Mouse (Mus musculus): ENCODE measurements around the gene Fzd1. TPM values are rescaled to one million over a fixed set of nuclear protein-coding genes. Genes with fewer than 3 reads are reported as not detected.

Fzd1 gene
- polyA plus RNA-seq, 1 experiment from 2014 or later: 41.6 TPM

DNA sequence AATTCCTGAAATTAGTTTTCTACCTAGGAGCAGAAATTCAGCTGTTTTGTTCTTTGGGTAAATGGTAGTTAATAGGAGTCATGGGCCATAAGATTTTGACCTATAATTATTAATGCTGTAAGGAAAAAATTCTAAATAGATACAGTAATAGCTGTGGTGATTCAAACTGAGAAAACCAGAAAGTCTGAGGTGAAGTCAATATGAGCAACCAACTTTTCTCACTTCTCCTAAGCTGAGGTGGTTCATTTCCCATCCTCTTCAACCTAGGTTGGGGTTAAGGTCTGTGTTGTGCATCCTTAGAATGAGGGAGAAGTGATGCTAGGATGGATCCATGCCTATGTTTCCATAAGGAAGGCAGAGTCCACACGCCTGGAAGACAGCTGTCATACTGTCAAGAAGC, 12.8 kb upstream of the Fzd1 start:
- H3K27me3 ChIP-seq: no peaks in the 10 kb centered on the region
- no peak overlapping the region for H3K27ac ChIP-seq
- 88% methylated on average over 1 of the region's 1 CpGs for WGBS
- no peaks in the 10 kb centered on the region for H3K4me1 ChIP-seq
- no peak overlapping the region for H3K4me3 ChIP-seq (replicated peaks)
- no peak overlapping the region for H3K4me2 ChIP-seq
- no peaks in the 10 kb centered on the region for H3K36me3 ChIP-seq
- no peaks in the 10 kb centered on the region for H3K9me3 ChIP-seq (replicated peaks)
- no peak overlapping the region for H3K9ac ChIP-seq
- ATAC-seq (replicated peaks; ENCODE audit: low FRiP score): no peak

DNA sequence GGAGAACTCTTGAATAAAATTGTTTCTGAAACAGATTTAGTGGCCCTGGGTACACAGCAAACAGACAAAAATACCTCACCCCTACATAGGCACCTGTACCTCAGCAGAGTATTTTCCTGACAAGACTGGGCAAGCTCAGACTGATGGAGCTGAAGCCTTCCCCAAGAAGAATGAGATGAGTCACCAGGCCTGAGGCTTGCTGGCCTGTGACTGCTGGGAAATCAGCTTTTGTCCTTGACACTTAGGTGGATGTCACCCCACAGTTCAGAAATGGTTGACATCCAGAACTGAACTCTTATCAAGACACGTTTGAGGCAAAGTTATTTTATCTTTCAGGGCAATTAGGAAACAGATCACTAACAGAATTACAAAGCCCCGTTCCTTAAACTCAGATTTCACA, 10.1 kb upstream of the Fzd1 start:
- no peaks in the 10 kb centered on the region for H3K36me3 ChIP-seq
- H3K4me2 ChIP-seq: no peak overlapping the region
- H3K27ac ChIP-seq: no peak overlapping the region
- H3K9me3 ChIP-seq (replicated peaks): no peaks in the 10 kb centered on the region
- no peaks in the 10 kb centered on the region for H3K4me1 ChIP-seq
- WGBS: 63% methylated on average over 2 of the region's 2 CpGs
- no peak overlapping the region for H3K9ac ChIP-seq
- H3K4me3 ChIP-seq (replicated peaks): no peak overlapping the region
- ATAC-seq (replicated peaks; ENCODE audit: low FRiP score): no peak
- H3K27me3 ChIP-seq: no peaks in the 10 kb centered on the region

DNA sequence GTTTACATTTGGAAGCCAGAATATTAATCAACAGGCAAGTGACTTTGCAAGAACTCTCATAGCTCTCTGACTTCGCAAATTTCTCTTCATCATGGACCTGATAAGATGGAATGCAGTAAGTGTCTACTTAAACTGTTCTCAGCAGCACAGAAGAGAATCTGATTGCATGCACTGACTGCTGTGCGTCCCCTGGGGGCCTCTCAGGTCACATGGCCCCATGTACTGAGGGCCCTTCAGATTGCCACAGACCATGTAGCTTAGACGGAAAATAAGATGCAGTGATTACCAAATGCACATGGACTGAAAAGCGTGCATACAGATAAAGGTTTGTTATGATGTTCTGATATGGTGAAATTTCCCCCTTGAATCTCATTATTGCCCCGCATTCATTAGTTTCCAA, 8.9 kb upstream of the Fzd1 start:
- Histone ChIP-seq H3K9me3 (replicated peaks) (no peaks in the 10 kb centered on the region), H3K4me2 (no peak overlapping the region), H3K4me3 (replicated peaks) (no peak overlapping the region), H3K4me1 (no peaks in the 10 kb centered on the region), H3K9ac (no peak overlapping the region), H3K36me3 (no peaks in the 10 kb centered on the region), H3K27ac (no peak overlapping the region), H3K27me3 (no peaks in the 10 kb centered on the region)
- ATAC-seq (replicated peaks; ENCODE audit: low FRiP score): no peak
- WGBS: 79% methylated on average over 5 of the region's 5 CpGs

DNA sequence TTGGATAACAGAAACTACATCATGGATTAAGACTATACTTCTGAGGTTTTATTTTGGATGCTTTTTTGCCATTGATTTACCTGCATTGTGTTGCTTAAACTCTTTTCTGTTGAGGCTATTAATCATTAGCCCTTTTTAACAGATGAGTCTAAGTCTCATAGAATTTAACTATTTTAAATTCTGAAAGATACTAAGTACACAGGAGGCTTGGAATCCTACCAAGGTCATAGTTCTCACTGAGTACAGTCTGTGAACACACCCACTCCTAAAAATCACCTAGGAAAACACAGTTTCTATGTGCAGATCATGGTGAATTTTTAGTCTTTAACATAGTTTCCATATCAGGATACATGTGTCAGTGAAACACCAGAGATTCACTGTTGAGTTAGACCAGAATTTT, 4.1 kb upstream of the Fzd1 start:
- H3K27me3 ChIP-seq: no peaks in the 10 kb centered on the region; the same call in 1 of the 2 replicates
- ATAC-seq (replicated peaks; ENCODE audit: low FRiP score): no peak

DNA sequence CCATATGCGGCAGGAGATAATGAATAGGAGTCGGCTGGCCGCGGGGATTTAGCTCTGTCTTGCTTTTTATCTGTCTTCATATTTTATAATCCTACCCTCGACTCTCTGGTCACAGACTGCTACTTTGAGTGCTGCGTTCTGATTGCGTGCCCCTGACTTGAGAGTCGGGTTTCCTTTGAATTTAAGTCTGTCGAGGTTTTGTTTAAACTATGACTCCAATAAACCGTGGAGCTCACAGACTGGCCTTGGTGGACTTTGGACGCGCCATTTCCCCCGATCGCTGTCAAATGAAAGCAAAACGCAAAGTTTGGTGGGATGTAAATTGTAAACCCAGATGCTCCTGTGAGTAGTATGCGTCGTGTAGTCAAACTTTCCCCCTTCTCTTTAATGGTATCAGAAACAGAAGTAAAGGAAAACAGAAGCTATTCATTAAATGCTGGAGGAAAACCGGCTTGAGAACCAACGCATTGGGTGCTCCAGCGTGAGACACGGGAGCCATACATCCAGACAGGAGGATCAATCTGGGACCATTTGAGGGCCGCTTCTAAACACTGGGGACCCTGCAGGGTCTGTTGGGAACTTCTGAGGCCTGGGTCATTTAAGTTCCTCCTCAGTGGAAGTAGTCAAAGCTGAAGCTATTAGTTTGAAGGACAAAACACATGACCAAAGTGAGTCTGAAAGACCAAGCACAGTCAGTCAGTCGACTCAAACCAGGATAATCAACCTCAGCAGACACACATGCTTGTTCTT, 671 bp upstream of the Fzd1 start:
- Histone ChIP-seq H3K9ac (peak overlapping the region; percentile 49), H3K9me3 (replicated peaks) (no peaks in the 10 kb centered on the region), H3K4me1 (peaks cover 31% of the 10 kb centered on the region), H3K4me2 (peak overlapping the region; percentile 94), H3K27me3 (peaks cover 9% of the 10 kb centered on the region), H3K4me3 (replicated peaks) (peak overlapping the region; percentile 66), H3K27ac (peak overlapping the region; percentile 97), H3K36me3 (no peaks in the 10 kb centered on the region)
- WGBS: 2% methylated on average over 23 of the region's 23 CpGs
- peak; percentile 15 for ATAC-seq (replicated peaks; ENCODE audit: low FRiP score)

More for the DNA sequence above, 4.1 kb upstream of the Fzd1 start:
- Histone ChIP-seq H3K27ac (no peak overlapping the region), H3K4me2 (no peak overlapping the region), H3K36me3 (no peaks in the 10 kb centered on the region), H3K4me1 (peaks cover 7% of the 10 kb centered on the region; the same call in 1 of the 2 replicates), H3K4me3 (replicated peaks) (no peak overlapping the region), H3K9ac (no peak overlapping the region), H3K9me3 (replicated peaks) (no peaks in the 10 kb centered on the region)

DNA sequence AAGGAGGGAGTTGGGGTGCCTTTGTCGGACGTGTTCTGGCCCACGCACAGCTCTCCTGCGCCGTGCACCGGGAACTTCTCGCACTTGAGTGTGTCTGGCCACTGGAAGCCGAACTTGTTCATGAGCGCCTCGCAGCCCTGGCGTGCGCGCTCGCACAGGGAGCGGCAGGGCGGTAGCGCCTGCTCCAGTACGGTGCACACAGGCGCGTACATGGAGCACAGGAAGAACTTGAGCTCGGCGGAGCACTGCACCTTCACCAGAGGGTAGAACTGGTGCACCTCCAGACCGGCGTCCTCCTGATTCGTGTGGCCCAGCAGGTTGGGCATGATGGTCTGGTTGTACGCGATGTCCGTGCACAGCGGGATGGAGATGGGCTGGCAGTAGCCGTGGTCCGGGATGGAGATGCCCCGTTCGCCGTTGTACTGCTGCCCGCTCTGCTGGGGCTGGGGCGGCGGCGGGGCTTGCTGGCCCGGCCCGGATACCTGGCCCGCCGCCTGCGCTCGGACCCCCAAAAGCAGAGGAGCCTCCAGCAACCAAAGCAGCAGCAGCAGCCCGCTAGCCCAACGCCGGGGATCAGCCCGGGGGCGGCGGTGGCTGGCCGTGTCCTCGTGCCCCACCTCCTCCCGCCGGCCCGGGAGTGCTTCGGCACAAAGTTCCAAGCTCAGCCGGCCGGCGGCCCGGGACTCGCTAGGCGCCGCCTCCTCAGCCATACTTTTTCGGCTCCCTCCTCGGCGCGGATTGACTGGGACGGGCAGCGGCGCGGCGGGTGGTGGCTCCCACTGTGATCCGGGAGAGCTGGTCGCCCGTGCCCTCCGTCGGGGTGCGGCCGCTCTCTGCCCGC, 744 bp downstream of the Fzd1 start:
- Histone ChIP-seq H3K9me3 (replicated peaks) (no peaks in the 10 kb centered on the region), H3K4me1 (peaks cover 31% of the 10 kb centered on the region), H3K4me3 (replicated peaks) (peak overlapping the region; percentile 66), H3K27ac (peak overlapping the region; percentile 97), H3K36me3 (peaks cover 2% of the 10 kb centered on the region; the same call in 1 of the 2 replicates), H3K27me3 (peaks cover 9% of the 10 kb centered on the region), H3K4me2 (peak overlapping the region; percentile 94), H3K9ac (peak overlapping the region; percentile 73)
- ATAC-seq (replicated peaks; ENCODE audit: low FRiP score): peak; percentile 61
- under 1% methylated on average over 80 of the region's 80 CpGs for WGBS

DNA sequence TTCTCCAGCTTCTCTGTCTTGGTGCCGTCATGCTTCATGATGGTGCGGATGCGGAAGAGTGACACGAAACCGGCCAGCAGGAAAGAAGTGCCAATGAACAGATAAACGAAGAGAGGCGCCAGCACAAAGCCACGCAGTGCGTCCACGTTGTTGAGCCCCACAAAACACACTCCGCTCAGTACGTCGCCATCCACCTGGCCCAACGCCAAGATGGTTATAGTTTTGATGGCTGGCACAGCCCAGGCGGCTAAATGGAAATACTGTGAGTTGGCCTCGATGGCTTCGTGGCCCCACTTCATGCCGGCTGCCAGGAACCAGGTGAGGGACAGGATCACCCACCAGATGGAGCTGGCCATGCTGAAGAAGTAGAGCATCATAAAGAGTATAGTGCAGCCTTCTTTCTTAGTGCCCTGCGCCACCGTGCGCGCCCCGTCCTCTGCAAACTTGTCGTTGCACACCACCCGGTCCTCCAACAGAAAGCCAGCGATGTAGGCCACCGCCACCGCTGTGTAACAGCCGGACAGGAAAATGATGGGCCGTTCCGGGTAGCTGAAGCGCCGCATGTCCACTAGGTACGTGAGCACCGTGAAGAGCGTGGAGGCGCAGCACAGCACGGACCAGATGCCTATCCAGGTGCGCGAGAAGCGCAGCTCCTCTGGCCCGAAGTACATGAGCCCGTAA, 1.7 kb downstream of the Fzd1 start:
- WGBS: 2% methylated on average over 43 of the region's 43 CpGs
- Histone ChIP-seq H3K4me3 (replicated peaks) (peak overlapping the region; percentile 66), H3K27ac (peak overlapping the region; percentile 97), H3K36me3 (peaks cover 4% of the 10 kb centered on the region; the same call in 1 of the 2 replicates), H3K4me1 (peaks cover 31% of the 10 kb centered on the region), H3K27me3 (peaks cover 9% of the 10 kb centered on the region), H3K9me3 (replicated peaks) (no peaks in the 10 kb centered on the region), H3K9ac (peak overlapping the region; percentile 73), H3K4me2 (peak overlapping the region; percentile 94)
- peak; percentile 3; the same call in 1 of the 2 replicates for ATAC-seq (replicated peaks; ENCODE audit: low FRiP score)

DNA sequence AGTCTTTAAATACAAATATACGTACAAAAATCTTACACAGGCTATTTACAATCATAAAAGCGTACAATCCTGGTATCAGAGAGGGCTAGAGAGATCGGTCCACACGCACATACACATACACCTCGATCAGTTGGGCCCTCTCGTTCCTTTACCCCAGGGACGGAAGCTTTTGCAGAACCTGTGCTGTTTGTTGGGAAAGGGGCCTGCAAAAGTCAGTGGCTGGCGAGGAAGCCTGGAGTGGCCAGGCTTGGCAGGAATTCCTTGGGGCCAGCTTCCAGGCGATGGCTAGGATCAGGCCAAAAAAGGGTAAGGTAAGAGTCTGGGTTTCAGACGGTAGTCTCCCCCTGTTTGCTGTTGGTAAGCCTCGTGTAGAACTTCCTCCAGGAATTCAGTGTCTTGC, 2.5 kb downstream of the Fzd1 start:
- peaks cover 9% of the 10 kb centered on the region for H3K27me3 ChIP-seq
- 30% methylated on average over 11 of the region's 11 CpGs for WGBS
- peak overlapping the region; percentile 73 for H3K9ac ChIP-seq
- peaks cover 31% of the 10 kb centered on the region for H3K4me1 ChIP-seq
- H3K27ac ChIP-seq: peak overlapping the region; percentile 34
- no peaks in the 10 kb centered on the region for H3K9me3 ChIP-seq (replicated peaks)
- peak overlapping the region; percentile 94 for H3K4me2 ChIP-seq
- peak overlapping the region; percentile 66 for H3K4me3 ChIP-seq (replicated peaks)
- H3K36me3 ChIP-seq: peaks cover 4% of the 10 kb centered on the region; the same call in 1 of the 2 replicates
- ATAC-seq (replicated peaks; ENCODE audit: low FRiP score): no peak

DNA sequence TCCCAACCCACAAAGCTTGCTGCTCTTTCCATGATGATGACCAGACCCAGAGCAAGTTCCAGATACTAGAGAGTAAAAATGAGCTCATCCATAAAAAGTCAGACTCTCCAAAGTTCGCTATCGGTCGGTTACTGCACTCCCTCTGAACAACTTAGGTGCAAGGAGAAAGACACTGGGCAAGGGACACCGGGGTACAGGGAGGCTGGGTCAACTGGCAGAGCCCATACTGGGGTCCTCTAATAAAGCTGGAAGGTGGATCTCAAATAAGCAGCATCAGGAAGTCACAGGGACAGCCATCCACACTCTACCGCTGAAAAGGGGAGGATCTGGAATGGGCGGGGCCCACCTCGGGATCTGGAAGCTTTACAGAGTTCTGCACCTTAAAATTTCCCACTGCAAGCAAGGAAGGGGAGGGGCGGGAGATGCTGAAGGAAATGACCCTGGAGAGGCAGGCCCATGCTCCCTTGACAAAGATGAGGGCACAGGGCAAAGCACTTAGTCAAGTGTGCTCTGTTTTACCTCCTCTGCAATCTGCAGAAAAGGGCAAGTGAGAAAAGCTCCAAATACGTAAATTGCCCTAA, 3.0 kb downstream of the Fzd1 start:
- Histone ChIP-seq H3K9ac (peak overlapping the region; percentile 73), H3K4me2 (peak overlapping the region; percentile 94), H3K4me1 (peaks cover 31% of the 10 kb centered on the region), H3K27me3 (peaks cover 9% of the 10 kb centered on the region; the same call in 1 of the 2 replicates), H3K4me3 (replicated peaks) (peak overlapping the region; percentile 66), H3K9me3 (replicated peaks) (no peaks in the 10 kb centered on the region), H3K27ac (0 out of 2 replicates have a peak overlapping the region, but pooled peaks have one; percentile 1), H3K36me3 (peaks cover 4% of the 10 kb centered on the region; the same call in 1 of the 2 replicates)
- no peak for ATAC-seq (replicated peaks; ENCODE audit: low FRiP score)
- WGBS: 22% methylated on average over 9 of the region's 9 CpGs

DNA sequence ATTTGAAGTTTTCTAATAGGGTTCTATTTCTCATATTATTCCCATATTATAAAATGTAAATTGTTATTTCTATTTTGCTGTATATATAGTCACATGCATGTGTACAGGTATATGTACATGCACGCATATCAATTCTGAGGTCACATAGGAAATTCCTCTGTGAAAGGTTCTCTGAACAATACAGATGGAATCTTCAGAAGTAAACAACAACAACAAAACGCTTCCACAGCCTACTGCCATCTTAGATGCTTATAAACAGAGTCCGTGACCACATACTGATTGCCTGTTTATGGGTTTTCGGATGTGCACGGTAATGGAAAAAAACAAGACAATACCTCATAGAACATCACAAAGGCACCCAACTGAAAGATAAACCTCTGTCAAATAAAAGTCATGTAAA, 4.7 kb downstream of the Fzd1 start:
- Histone ChIP-seq H3K36me3 (peaks cover 4% of the 10 kb centered on the region; the same call in 1 of the 2 replicates), H3K4me3 (replicated peaks) (no peak overlapping the region), H3K9ac (no peak overlapping the region), H3K4me1 (peaks cover 24% of the 10 kb centered on the region), H3K4me2 (no peak overlapping the region), H3K9me3 (replicated peaks) (no peaks in the 10 kb centered on the region), H3K27ac (no peak overlapping the region), H3K27me3 (peaks cover 9% of the 10 kb centered on the region; the same call in 1 of the 2 replicates)
- no peak for ATAC-seq (replicated peaks; ENCODE audit: low FRiP score)
- WGBS: 90% methylated on average over 5 of the region's 5 CpGs

DNA sequence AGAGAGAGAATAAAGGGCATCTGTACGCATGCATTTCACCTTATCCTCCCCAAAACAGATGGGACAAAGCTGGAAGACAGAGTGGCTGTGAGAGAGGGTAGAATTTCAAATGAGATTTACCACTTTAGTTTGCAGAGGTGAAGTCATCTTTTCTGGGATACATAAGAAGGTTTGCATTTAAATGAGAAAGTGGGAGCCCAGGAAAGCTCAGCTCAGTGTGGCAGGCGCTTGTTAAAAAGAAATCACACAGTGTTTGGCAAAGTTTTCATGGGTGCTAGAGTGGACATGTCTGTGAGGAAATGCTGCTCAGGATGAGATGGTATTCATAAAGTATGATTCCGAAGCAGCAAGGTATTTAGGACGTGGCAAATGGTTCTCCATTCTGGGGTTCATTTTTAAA, 15.1 kb downstream of the Fzd1 start:
- H3K4me2 ChIP-seq: no peak overlapping the region
- no peak overlapping the region for H3K9ac ChIP-seq
- H3K27ac ChIP-seq: no peak overlapping the region
- 77% methylated on average over 4 of the region's 4 CpGs for WGBS
- H3K27me3 ChIP-seq: no peaks in the 10 kb centered on the region
- no peaks in the 10 kb centered on the region for H3K9me3 ChIP-seq (replicated peaks)
- H3K4me1 ChIP-seq: no peaks in the 10 kb centered on the region
- no peaks in the 10 kb centered on the region for H3K36me3 ChIP-seq
- ATAC-seq (replicated peaks; ENCODE audit: low FRiP score): no peak
- no peak overlapping the region for H3K4me3 ChIP-seq (replicated peaks)
